Mouse (Mus musculus): ENCODE data around the gene Aldh3b3. TPM values are rescaled to one million over a fixed set of nuclear protein-coding genes. Genes with fewer than 3 reads are reported as not detected.

Aldh3b3 gene
- polyA plus RNA-seq, 1 experiment from 2014 or later = not detected

DNA sequence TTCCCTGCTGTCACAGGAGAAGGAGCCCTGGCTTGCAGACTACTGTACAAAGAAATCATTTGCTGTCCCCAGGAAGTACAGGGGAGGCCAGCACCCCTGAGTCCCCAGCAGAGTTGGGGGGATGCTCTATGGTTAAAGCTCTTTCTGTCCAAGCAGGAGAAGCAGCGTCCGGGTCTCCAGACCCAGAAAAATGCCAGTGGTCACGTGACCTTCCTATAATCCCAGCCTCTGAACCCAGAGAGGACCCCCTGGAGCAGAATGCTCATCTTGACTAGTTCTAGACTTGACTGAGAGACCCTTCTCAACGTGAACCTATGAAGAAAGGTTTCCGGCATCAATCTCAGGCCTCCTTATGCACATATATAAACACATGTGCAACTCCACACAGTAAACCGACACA is 32.6 kb upstream of the Aldh3b3 start:
- WGBS = 83% methylated on average over 6 of the region's 6 CpGs
- no peak for ATAC-seq (ENCODE audit: insufficient number of reproducible peaks, low FRiP score)
- H3K27ac ChIP-seq (ENCODE audit: poor library complexity, severe bottlenecking) = no peak overlapping the region
- H3K4me3 ChIP-seq = no peak overlapping the region
- H3K4me1 ChIP-seq (replicated peaks) = peaks cover 29% of the 10 kb centered on the region
- H3K9me3 ChIP-seq (replicated peaks) = no peaks in the 10 kb centered on the region
- H3K36me3 ChIP-seq = no peaks in the 10 kb centered on the region
- H3K27me3 ChIP-seq (replicated peaks) = no peaks in the 10 kb centered on the region
- no peak overlapping the region for H3K9ac ChIP-seq
- no peak overlapping the region for H3K4me2 ChIP-seq

DNA sequence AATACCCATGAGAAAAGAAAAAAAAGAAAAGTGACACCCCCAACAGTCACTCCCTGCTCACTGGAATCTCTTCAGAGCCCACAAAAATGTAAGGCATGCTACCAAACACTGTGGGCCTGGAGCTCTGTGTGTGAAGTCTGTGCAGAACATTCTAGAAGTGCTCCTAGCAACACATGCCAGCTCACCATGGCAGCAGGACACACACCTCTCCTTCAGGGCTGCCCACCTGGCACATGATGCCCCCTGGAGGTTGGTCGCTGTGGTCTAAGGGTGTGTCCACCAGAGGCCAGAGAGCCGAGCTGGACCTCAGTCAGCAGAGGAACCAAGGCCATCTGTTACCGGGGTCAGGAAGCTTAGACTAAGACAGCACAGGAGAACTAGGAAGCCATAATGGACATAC is 32.2 kb upstream of the Aldh3b3 start:
- Histone ChIP-seq H3K27me3 (replicated peaks) (no peaks in the 10 kb centered on the region), H3K9me3 (replicated peaks) (no peaks in the 10 kb centered on the region), H3K4me3 (no peak overlapping the region), H3K9ac (no peak overlapping the region), H3K36me3 (no peaks in the 10 kb centered on the region), H3K4me2 (no peak overlapping the region), H3K27ac (ENCODE audit: poor library complexity, severe bottlenecking) (no peak overlapping the region), H3K4me1 (replicated peaks) (peaks cover 33% of the 10 kb centered on the region)
- ATAC-seq (ENCODE audit: insufficient number of reproducible peaks, low FRiP score) = no peak
- 63% methylated on average over 3 of the region's 3 CpGs for WGBS

DNA sequence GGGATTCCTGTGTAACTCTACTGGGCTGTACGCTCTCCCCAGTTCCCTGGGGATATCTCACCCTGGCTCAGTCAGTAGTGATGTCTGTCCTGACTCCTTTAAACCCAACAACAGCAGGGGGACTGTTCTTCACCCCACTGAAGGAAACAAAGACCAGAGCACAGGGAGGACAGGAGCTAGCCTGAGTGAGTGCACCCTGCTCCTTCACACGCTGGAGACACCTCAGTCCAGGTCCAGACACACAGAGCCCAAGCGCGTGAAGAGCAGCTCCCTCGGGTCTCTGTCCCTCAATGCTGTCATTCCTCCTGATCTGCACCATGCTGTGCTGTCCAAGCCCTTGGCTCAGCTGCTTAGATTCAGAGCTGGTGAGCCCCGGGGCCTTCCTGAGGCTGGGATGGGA is 31.8 kb upstream of the Aldh3b3 start:
- Histone ChIP-seq H3K9ac (no peak overlapping the region), H3K9me3 (replicated peaks) (no peaks in the 10 kb centered on the region), H3K4me1 (replicated peaks) (peaks cover 33% of the 10 kb centered on the region), H3K36me3 (no peaks in the 10 kb centered on the region), H3K27me3 (replicated peaks) (no peaks in the 10 kb centered on the region), H3K4me3 (no peak overlapping the region), H3K27ac (ENCODE audit: poor library complexity, severe bottlenecking) (no peak overlapping the region), H3K4me2 (no peak overlapping the region)
- WGBS = 62% methylated on average over 6 of the region's 6 CpGs
- no peak for ATAC-seq (ENCODE audit: insufficient number of reproducible peaks, low FRiP score)

DNA sequence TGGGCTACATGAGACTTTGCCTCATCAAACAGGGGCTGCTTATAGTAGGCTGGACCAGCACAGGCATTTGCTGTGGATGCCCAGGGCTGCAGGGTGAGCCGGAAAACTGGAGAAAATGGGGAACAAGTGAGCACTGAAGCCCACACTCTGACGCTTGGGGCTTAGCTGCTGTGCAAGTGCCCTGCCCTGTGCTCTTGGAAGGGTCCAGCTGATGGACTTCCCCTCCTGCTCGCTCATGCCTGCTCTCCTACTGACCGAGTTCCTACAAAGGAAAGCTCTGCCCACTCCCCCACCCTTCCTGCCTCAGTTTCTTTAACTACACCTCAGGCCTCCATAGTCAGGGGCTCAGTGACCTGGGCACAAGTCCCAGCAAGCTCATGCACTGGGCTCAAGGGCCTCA is 30.5 kb upstream of the Aldh3b3 start:
- H3K9ac ChIP-seq = no peak overlapping the region
- peaks cover 33% of the 10 kb centered on the region for H3K4me1 ChIP-seq (replicated peaks)
- no peaks in the 10 kb centered on the region for H3K9me3 ChIP-seq (replicated peaks)
- no peak overlapping the region for H3K4me3 ChIP-seq
- H3K27ac ChIP-seq (ENCODE audit: poor library complexity, severe bottlenecking) = no peak overlapping the region
- 83% methylated on average over 4 of the region's 4 CpGs for WGBS
- no peaks in the 10 kb centered on the region for H3K27me3 ChIP-seq (replicated peaks)
- no peak overlapping the region for H3K4me2 ChIP-seq
- H3K36me3 ChIP-seq = no peaks in the 10 kb centered on the region
- ATAC-seq (ENCODE audit: insufficient number of reproducible peaks, low FRiP score) = no peak

DNA sequence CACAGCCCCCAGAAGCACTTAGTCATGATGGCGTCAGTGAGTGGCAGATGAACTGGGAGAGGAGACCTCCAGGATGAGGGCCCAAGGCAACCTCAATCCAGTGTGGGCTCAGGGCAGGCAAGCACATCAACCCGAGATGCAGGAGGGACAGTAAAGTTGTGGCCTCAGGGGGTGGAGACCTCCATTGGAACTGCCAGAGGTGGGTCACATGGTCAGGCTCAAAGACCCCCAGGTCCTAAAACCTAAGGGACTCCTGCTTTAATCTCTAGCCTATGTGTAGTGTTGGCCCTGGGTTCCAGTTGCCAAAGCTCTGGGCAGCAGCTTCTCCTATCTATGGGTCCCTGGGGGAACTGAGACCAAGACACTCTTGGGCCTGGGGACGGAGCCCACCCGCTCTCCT is 29.7 kb upstream of the Aldh3b3 start:
- Histone ChIP-seq H3K9me3 (replicated peaks) (no peaks in the 10 kb centered on the region), H3K9ac (no peak overlapping the region), H3K27ac (ENCODE audit: poor library complexity, severe bottlenecking) (peak overlapping the region; percentile 53; the same call in 1 of the 2 replicates), H3K27me3 (replicated peaks) (no peaks in the 10 kb centered on the region), H3K4me1 (replicated peaks) (peaks cover 33% of the 10 kb centered on the region), H3K4me3 (no peak overlapping the region), H3K36me3 (no peaks in the 10 kb centered on the region), H3K4me2 (no peak overlapping the region)
- peak; percentile 8; the same call in 1 of the 2 replicates for ATAC-seq (ENCODE audit: insufficient number of reproducible peaks, low FRiP score)
- 82% methylated on average over 4 of the region's 4 CpGs for WGBS

DNA sequence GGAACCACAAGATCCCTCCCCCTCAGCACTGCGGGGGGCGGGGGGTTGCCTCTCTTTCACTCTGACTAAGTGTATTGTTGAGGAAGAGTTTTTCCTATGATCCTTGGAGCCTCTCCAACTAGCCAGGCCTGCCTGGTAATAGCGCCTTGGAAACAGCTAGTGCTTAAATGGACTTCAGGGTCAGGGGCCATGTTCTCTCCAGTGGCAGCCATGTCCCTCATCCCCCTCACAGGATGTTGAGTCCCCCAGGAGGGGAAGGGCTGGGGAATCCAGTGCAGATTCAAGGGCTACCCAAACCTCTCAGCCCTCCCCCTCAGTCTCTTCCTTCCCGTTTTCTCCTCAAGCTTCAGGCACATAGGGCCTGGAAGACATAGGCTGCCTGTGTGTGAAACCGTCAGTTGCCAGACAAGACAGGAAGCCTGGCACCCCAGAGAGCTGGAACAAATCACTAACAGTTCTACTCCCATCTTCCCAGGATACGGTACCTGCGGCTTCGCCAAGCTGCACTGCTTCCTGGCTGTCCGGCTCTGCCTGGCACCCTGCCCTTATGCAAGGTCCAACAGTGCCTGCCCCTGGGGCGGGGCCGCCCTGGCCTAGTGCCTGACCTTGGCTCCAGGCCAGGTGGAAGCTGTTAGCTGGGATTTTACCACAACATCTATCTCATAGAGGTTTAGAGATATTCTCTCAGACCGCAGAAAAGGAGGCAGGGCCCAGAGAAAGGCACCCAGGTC is 29.1 kb upstream of the Aldh3b3 start, which contains the start of gene Aldh3b1:
Aldh3b1 (minus strand) TSS at position 598 of the 731 bp plus-strand sequence.
- WGBS = 38% methylated on average over 12 of the region's 12 CpGs
- ATAC-seq (ENCODE audit: insufficient number of reproducible peaks, low FRiP score) = peak; percentile 78
- Histone ChIP-seq H3K36me3 (no peaks in the 10 kb centered on the region), H3K4me1 (replicated peaks) (peaks cover 28% of the 10 kb centered on the region), H3K4me2 (peak within 1 kb of the TSS; percentile 5; the same call in 1 of the 2 replicates), H3K9ac (no peak within 1 kb of the TSS), H3K9me3 (replicated peaks) (no peaks in the 10 kb centered on the region), H3K4me3 (no peak within 1 kb of the TSS), H3K27me3 (replicated peaks) (0 out of 2 replicates have a peak, but pooled peaks cover 2% of the 10 kb centered on the region), H3K27ac (ENCODE audit: poor library complexity, severe bottlenecking) (peak within 1 kb of the TSS; percentile 53)

DNA sequence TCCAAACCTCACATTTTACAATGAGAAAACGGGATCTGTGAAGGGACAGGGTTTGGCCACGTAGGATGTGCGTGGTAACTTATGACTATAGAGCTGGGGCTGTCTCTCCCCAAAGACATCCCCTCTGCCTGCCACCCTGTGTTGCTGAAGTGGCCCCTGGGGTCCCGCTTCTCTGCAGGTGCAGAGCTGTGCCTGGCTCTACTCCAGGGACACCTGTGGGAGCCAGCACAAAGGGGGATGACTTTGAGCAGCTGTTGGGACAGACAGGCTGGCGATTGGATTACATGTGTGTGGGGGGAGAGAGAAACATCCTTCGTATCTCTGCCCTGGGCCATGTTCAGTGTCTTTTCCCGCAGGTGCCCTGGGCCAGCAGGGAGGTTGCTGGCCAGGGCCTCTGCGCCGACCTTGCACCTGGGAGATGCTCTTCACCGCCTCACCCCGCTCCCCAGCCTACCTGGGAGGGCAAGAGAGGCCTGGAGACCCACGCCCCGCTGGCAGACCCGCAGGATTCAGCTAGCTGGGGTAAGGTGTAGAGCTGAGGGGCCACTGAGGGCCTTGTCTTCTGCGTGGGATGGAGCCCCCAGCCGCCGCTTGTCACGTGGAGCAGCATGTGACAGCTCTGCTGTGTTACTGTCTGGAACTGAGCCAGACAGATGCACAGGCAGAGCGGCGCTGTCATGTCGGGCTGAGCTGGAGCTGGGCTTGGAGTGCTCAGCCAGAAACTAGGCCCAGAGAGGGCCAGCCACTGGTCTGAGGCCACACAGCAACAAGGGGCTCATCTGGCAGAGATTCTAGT is 28.0 kb upstream of the Aldh3b3 start:
- no peaks in the 10 kb centered on the region for H3K36me3 ChIP-seq
- H3K27ac ChIP-seq (ENCODE audit: poor library complexity, severe bottlenecking) = peak overlapping the region; percentile 53
- WGBS = 66% methylated on average over 21 of the region's 21 CpGs
- no peak overlapping the region for H3K4me3 ChIP-seq
- no peak overlapping the region for H3K4me2 ChIP-seq
- 0 out of 2 replicates have a peak, but pooled peaks cover 4% of the 10 kb centered on the region for H3K27me3 ChIP-seq (replicated peaks)
- no peaks in the 10 kb centered on the region for H3K9me3 ChIP-seq (replicated peaks)
- no peak overlapping the region for H3K9ac ChIP-seq
- peaks cover 27% of the 10 kb centered on the region for H3K4me1 ChIP-seq (replicated peaks)
- no peak for ATAC-seq (ENCODE audit: insufficient number of reproducible peaks, low FRiP score)

DNA sequence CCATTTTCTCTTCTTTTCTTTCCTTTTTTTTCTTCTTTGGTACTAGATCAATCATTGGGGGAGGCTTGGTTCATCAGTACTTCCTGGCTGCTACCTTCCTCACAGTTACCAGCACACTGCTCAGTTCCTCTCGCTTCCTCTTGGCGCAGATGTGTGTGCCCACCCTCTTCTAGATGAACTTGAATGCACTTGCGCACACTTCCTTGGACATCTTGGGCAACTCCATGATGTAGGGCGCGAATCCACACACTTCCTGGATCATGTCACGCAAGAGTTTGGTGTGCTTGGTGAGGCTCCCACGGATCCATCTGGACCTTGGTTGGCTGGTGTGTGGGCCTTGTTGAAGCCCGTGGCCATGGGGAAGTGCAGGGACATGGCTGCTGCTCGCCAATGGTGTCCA is 26.7 kb upstream of the Aldh3b3 start:
- Histone ChIP-seq H3K9ac (no peak overlapping the region), H3K36me3 (no peaks in the 10 kb centered on the region), H3K4me1 (replicated peaks) (peaks cover 34% of the 10 kb centered on the region), H3K9me3 (replicated peaks) (no peaks in the 10 kb centered on the region), H3K4me2 (no peak overlapping the region), H3K27me3 (replicated peaks) (0 out of 2 replicates have a peak, but pooled peaks cover 4% of the 10 kb centered on the region), H3K27ac (ENCODE audit: poor library complexity, severe bottlenecking) (no peak overlapping the region), H3K4me3 (no peak overlapping the region)
- no peak for ATAC-seq (ENCODE audit: insufficient number of reproducible peaks, low FRiP score)
- WGBS = 86% methylated on average over 9 of the region's 9 CpGs

DNA sequence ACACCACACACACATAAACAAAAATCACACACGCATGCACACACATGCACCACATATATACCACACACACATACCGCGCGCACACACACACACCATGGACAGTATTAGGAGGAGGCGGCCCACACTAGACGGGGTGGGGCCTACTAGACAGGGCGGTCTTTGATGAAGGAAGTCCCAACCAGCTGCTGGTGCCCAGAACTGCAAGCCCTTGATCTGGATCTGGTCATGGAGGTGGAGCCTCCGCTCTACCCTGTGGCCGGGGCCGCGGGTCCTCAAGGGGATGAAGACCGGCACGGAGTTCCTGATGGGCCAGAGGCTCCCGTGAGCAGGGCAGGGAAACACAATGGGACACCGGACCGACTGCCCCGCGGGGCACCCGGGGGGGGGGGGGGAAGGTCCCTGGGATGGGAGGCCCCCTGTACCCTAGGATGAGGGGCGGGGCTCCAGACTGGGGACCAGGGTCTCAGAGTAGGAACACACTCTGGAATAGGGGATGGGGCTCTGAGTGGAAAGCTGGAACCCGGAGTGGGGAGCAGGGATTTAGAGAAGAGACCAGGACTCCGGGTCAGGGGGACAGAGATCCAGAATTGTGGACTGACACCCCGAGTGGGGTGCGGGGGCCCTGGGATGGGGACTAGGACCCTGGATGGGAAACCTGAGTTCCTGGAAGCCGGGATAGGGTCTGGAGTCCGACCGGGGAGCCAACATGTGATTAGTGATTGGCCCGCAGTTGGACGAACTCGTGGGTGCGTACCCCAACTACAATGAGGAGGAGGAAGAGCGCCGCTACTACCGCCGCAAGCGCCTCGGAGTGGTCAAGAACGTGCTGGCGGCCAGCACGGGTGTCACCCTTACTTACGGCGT is 23.2 kb upstream of the Aldh3b3 start, which contains the start of gene Unc93b1:
Unc93b1 (plus strand) TSS at position 155 of the 864 bp plus-strand sequence.
- peak within 1 kb of the TSS; percentile 92 for H3K4me2 ChIP-seq
- H3K27me3 ChIP-seq (replicated peaks) = 0 out of 2 replicates have a peak, but pooled peaks cover 4% of the 10 kb centered on the region
- H3K9ac ChIP-seq = peak within 1 kb of the TSS; percentile 71
- no peak within 1 kb of the TSS for H3K27ac ChIP-seq (ENCODE audit: poor library complexity, severe bottlenecking)
- ATAC-seq (ENCODE audit: insufficient number of reproducible peaks, low FRiP score) = peak; percentile 79
- H3K36me3 ChIP-seq = no peaks in the 10 kb centered on the region
- H3K4me3 ChIP-seq = peak within 1 kb of the TSS; percentile 60
- 6% methylated on average over 42 of the region's 42 CpGs for WGBS
- no peaks in the 10 kb centered on the region for H3K9me3 ChIP-seq (replicated peaks)
- peaks cover 19% of the 10 kb centered on the region for H3K4me1 ChIP-seq (replicated peaks)

DNA sequence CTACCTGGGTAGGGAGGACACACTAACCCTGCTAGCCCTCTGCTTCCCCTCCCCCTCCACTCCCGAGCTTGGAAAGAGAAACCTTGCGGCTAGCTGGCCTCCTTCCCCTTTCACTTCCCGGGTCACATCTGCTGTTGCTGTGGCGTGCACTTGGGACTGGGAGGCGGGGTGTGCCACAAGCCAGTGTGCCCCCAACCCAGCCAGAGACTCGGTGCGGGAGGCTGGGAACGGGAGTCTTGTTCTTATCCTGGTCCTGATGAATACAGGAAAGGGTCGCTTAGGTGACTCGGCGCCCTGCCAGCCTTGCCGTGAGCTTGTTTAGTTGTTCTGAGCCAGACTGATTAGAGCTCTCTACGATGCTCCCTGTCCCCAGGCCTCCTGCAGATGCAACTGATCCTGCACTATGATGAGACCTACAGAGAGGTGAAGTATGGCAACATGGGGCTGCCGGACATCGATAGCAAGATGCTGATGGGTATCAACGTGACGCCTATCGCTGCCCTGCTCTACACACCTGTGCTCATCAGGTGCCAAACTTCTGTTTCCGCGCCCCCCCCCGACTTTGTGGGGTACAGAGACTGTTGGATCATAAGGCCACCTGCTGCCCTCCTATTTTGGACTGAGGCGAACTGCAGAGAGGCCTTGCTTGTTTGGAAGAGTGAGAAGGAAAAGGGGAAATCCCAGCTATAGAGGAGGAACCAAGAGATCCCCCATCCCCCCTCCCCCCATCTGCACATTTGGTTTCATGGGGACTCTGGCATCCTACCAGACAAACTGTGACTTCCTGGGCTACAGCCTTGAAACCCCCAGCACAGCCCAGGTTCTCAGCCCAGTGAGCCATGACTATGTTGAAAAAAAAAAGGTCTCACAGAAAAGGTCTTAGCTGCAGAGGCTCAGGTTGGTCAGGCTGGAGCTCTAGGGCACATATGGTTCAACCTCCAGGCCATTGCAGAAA is 22.3 kb upstream of the Aldh3b3 start:
- Histone ChIP-seq H3K9me3 (replicated peaks) (no peaks in the 10 kb centered on the region), H3K27ac (ENCODE audit: poor library complexity, severe bottlenecking) (no peak overlapping the region), H3K4me2 (peak overlapping the region; percentile 92), H3K4me3 (peak overlapping the region; percentile 60), H3K4me1 (replicated peaks) (peaks cover 10% of the 10 kb centered on the region), H3K36me3 (no peaks in the 10 kb centered on the region), H3K27me3 (replicated peaks) (0 out of 2 replicates have a peak, but pooled peaks cover 4% of the 10 kb centered on the region), H3K9ac (peak overlapping the region; percentile 71)
- 0 out of 2 replicates have a peak, but pooled peaks have one; percentile 44 for ATAC-seq (ENCODE audit: insufficient number of reproducible peaks, low FRiP score)
- 9% methylated on average over 22 of the region's 22 CpGs for WGBS

All from heart, embryonic 12.5 days (tissue).